Mouse (Mus musculus) stomach, embryonic 16.5 days (tissue): ENCODE data around the gene Galnt12. TPM values are rescaled to one million over a fixed set of nuclear protein-coding genes. Genes with fewer than 3 reads are reported as not detected.
"Not testable (repeated sequence)": the region's sequence is repeated elsewhere in the genome, so short reads cannot be mapped to it uniquely, and the experiment has no call there.

ENCODE experiments used
- ATAC-seq: fragments of 200-750 bp; cut with Nextera tagmentation; 2 replicates; pipeline ENCODE4 v1.8.0; 2017; ENCODE audit warnings: moderate number of reproducible peaks, moderate TSS enrichment; ENCODE audit not compliant: insufficient read depth, low FRiP score
- H3K27ac ChIP-seq: fragments of 300-500 bp; sonication (generic); 2 replicates; pipeline ENCODE4 v1.5.1; 2014; ENCODE audit warnings: low read length
- H3K27me3 ChIP-seq: fragments of 300-500 bp; sonication (generic); 2 replicates; pipeline ENCODE4 v1.6.1; 2014; ENCODE audit warnings: low read length, control low read depth, mixed read lengths; ENCODE audit not compliant: control insufficient read depth, insufficient read depth
- H3K36me3 ChIP-seq: fragments of 300-500 bp; sonication (generic); 2 replicates; pipeline ENCODE4 v1.6.1; 2014; ENCODE audit warnings: low read length; ENCODE audit not compliant: control insufficient read depth, insufficient read depth
- H3K4me1 ChIP-seq: fragments of 300-500 bp; sonication (generic); 2 replicates; pipeline ENCODE4 v1.6.1; 2014; ENCODE audit warnings: low read length, control low read depth, mixed read lengths; ENCODE audit not compliant: control insufficient read depth, insufficient read depth
- H3K4me2 ChIP-seq: fragments of 300-500 bp; sonication (generic); 2 replicates; pipeline ENCODE4 v1.6.1; 2014; ENCODE audit warnings: low read depth, low read length, mixed read lengths
- H3K4me3 ChIP-seq: fragments of 300-500 bp; sonication (generic); replicated peaks from 2 replicates; pipeline ENCODE4 v1.5.1; 2014; ENCODE audit warnings: mild to moderate bottlenecking, low read length
- H3K9ac ChIP-seq: fragments of 300-500 bp; sonication (generic); 2 replicates; pipeline ENCODE4 v1.6.1; 2014; ENCODE audit warnings: low read length
- H3K9me3 ChIP-seq: fragments of 300-500 bp; sonication (generic); replicated peaks from 2 replicates; pipeline ENCODE4 v1.6.1; 2016; ENCODE audit warnings: low read length, control low read depth; ENCODE audit not compliant: control insufficient read depth
- WGBS: fragments of 180-500 bp; shearing (Covaris S2); extraction: QIAGEN DNeasy Blood & Tissue Kit; methylation state at CpG from one replicate; pipeline ENCODE4 v1.1.7; 2014; 5-methylcytosine and 5-hydroxymethylcytosine counted together
- polyA plus RNA-seq: library from polyadenylated mRNA; unstranded; fragments of >200 nt; fragmentation: Nextera tagmentation; extraction: Ambion mirVana; gene quantifications from 2 replicates; pipeline ENCODE4 v1.2.1, GENCODE M21; 2015

Gene Galnt12
- polyA plus RNA-seq: 30.7 and 38.4 TPM in 2 replicates

DNA sequence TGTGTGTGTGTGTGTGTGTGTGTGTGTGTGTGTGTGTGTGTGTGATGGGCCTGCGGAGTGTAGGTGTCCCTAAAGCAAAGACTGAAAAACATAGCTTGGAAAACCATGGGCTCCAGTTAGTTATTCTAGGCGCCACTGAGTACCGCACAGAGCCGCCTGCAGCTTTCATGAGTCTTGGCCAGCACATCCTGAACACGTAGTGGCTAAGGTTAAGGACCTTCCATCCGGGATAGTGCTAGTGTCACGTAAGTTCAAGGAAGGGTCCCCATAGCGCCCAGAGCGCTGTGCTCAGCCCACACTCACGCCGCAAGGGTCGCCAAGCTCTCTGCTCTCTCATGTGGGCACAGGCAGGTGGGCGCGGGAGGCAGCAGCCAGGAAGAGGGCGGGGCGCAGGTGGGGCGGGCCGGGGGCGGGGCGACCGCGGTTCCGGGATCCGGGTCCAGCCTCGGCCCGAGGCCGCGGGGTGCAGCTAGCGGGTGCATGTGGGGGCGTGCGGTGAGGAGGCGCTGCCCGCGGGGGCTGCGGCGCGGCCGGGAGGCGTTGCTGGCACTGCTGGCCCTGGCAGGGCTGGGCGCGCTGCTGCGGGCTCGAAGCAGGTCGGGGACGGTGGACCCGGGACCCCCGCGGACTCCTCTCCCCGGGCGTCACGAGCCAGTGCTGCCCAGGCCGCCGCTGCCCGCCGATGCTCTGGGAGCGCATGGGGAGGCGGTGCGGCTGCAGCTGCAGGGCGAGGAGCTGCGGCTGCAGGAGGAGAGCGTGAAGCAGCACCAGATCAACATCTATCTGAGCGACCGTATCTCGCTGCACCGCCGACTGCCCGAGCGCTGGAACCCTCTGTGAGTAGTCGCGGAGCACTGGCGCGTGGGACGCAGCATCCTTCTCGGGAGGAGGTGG, at the start of gene Galnt12:
Galnt12 (plus strand) TSS at position 417 of the 894 bp plus-strand sequence.
- under 1% methylated on average over 72 of the region's 74 CpGs for WGBS
- Histone ChIP-seq H3K4me3 (peak within 1 kb of the TSS; percentile 74), H3K27ac (peak within 1 kb of the TSS; percentile 60), H3K36me3 (no peaks in the 10 kb centered on the region), H3K4me2 (peak within 1 kb of the TSS; percentile 98), H3K9ac (peak within 1 kb of the TSS; percentile 83), H3K27me3 (peaks cover 11% of the 10 kb centered on the region), H3K4me1 (peaks cover 8% of the 10 kb centered on the region), H3K9me3 (no peaks in the 10 kb centered on the region)
- peak; percentile 79; the same call in 1 of the 2 replicates for ATAC-seq

DNA sequence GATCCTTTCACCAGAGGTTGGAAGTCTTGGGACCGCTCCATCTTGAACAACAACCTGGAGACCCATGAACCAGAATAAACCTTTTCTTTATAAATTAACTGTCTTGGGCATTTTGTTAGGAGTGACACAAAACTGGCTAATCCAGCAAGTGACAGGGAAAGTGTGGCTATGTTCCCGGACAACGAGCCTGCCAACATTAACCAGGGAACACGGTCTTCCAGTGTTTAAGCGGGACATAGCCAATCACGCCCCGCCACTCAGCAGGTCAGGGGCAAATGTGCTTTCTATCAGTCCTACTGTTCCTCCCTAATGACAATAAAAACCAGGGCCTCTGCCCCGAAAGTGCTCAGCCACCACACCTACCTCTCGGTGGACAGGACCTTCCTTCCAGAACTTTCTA, 47.8 kb upstream of the Galnt12 start:
- Histone ChIP-seq H3K4me1 (no peaks in the 10 kb centered on the region), H3K36me3 (no peaks in the 10 kb centered on the region), H3K9ac (no peak overlapping the region), H3K4me3 (no peak overlapping the region), H3K27ac (no peak overlapping the region), H3K4me2 (no peak overlapping the region), H3K9me3 (no peaks in the 10 kb centered on the region), H3K27me3 (no peaks in the 10 kb centered on the region)
- ATAC-seq: no peak
- 86% methylated on average over 9 of the region's 9 CpGs for WGBS

DNA sequence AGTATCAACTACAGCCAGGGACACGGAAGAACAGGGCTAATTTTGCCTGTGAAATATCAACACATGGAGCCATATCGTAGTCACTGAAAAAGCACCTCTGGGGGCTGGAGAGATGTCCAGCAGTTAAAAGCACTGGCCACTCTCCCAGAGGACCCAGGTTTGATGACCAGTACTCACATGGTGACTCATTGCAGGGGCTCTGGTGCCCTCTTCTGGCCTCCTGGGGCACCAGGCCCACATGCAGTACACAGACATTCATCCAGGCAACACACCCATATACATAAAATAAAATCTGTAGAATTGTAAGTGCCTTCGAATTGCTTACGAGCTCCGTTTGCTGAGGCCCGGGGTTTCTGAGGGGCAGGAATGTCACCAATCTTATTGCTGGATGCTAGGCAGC, 44.7 kb upstream of the Galnt12 start:
- no peak overlapping the region for H3K27ac ChIP-seq
- no peaks in the 10 kb centered on the region for H3K36me3 ChIP-seq
- no peak for ATAC-seq
- H3K9ac ChIP-seq: no peak overlapping the region
- no peak overlapping the region for H3K4me2 ChIP-seq
- H3K4me1 ChIP-seq: peaks cover 6% of the 10 kb centered on the region
- 87% methylated on average over 6 of the region's 6 CpGs for WGBS
- H3K27me3 ChIP-seq: no peaks in the 10 kb centered on the region
- H3K4me3 ChIP-seq: no peak overlapping the region
- H3K9me3 ChIP-seq: no peaks in the 10 kb centered on the region

DNA sequence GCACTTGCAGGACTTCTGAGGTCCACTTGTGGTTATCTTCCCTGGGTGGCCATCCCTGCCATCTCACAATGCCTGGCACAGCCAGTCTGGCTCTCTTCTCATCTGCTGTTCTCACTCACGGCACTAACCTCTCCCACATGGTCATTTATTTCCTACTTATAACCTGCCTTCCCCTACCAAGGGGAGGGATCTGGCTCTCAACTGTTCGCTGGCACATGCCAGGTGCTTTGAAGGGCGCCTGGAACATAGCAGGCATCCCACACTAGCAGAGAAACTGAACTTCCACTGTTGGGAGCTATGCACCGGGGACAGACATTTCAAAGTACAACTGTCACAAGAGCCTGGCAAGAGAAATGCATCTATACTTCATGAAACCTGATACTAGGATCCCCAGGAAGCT, 43.9 kb upstream of the Galnt12 start:
- peaks cover 10% of the 10 kb centered on the region for H3K4me1 ChIP-seq
- no peak overlapping the region for H3K4me3 ChIP-seq
- WGBS: 72% methylated on average over 4 of the region's 4 CpGs
- H3K9ac ChIP-seq: no peak overlapping the region
- H3K9me3 ChIP-seq: no peaks in the 10 kb centered on the region
- H3K27ac ChIP-seq: no peak overlapping the region
- ATAC-seq: no peak
- H3K36me3 ChIP-seq: no peaks in the 10 kb centered on the region
- no peak overlapping the region for H3K4me2 ChIP-seq
- no peaks in the 10 kb centered on the region for H3K27me3 ChIP-seq

DNA sequence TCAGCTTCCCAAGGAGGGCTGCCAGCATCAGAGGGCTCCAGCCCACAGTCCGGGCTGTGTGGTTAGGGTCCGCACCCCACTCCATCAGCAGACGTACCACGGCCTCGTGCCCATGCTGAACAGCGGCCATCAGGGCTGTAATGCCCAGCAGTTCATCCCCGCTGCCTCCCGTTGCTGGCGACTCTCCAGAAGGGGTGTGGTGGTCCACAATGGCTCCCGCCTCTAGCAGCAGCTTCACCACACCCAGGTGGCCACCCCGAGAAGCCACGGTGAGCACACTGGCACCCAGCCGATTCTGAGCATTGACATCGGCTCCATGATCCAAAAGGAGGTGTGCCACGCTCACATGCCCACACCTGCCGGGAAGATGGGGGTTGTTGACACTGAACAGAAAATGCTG, 42.5 kb upstream of the Galnt12 start:
- Histone ChIP-seq H3K9me3 (no peaks in the 10 kb centered on the region), H3K36me3 (no peaks in the 10 kb centered on the region), H3K4me1 (peaks cover 10% of the 10 kb centered on the region), H3K27ac (no peak overlapping the region), H3K4me3 (no peak overlapping the region), H3K4me2 (no peak overlapping the region), H3K27me3 (no peaks in the 10 kb centered on the region), H3K9ac (no peak overlapping the region)
- ATAC-seq: no peak
- 85% methylated on average over 16 of the region's 16 CpGs for WGBS

DNA sequence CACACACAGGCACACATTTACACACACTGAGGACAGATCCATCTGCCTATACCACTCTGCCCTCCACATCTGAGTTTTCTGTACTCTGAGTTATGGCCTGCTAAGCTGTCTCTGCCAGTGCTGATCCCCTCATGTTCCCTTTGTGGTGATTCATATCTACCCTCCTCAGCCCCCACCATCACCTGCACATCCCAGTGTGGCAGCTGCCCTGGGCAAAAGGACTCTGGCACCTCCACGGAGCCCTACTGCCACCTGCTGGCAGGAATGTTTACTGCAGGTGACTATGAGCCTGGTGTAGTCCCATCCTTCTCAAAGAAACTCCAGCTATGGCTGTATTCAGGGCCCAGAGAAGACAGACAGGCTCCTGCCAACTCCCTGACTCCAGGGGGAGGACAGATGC, 41.5 kb upstream of the Galnt12 start:
- H3K4me3 ChIP-seq: no peak overlapping the region
- peaks cover 10% of the 10 kb centered on the region for H3K4me1 ChIP-seq
- no peak overlapping the region for H3K9ac ChIP-seq
- H3K27ac ChIP-seq: no peak overlapping the region
- WGBS: 7% methylated on average over 1 of the region's 1 CpGs
- H3K4me2 ChIP-seq: no peak overlapping the region
- H3K27me3 ChIP-seq: no peaks in the 10 kb centered on the region
- peak; percentile 15; the same call in 1 of the 2 replicates for ATAC-seq
- no peaks in the 10 kb centered on the region for H3K36me3 ChIP-seq
- H3K9me3 ChIP-seq: no peaks in the 10 kb centered on the region

DNA sequence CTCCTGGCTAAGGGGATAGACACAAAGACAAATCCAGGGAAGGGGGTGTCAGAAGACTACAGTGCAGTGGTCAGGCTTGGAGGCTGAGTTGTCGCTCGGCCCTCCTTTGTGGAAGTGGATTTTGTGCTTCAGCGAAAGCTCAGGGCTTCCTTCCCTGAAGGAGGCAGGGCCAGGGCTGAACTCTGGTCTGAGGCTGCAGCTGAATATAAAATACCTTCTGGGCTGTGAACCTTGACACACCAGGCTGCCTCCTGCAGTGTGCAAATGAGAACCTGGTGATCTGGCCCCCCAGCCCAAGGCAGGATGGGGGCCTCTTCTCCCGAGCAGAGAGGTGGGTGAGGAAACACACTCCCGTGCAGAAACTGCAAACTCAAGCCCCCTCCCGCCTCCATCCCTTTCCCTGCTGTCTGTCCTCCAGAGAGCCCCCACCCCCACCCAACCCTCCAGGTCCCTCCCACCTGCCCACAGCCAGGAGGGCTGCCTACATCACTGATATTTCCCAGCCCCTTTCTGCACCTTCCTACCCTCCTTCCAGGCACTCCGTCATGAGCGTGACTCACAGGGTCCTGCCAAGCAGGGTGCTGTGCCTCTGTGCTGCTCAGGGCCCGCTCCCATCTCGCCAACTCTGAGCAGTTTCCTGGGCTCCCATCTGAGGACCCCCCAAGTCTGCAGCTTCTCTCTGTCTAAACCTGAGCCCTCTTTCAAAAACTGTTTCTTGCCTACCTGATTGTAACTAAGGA, 40.9 kb upstream of the Galnt12 start:
- Histone ChIP-seq H3K4me1 (peaks cover 10% of the 10 kb centered on the region), H3K9ac (no peak overlapping the region), H3K4me3 (no peak overlapping the region), H3K36me3 (no peaks in the 10 kb centered on the region), H3K4me2 (no peak overlapping the region), H3K27me3 (no peaks in the 10 kb centered on the region), H3K27ac (no peak overlapping the region), H3K9me3 (no peaks in the 10 kb centered on the region)
- peak; percentile 51; the same call in 1 of the 2 replicates for ATAC-seq
- WGBS: 38% methylated on average over 10 of the region's 10 CpGs

DNA sequence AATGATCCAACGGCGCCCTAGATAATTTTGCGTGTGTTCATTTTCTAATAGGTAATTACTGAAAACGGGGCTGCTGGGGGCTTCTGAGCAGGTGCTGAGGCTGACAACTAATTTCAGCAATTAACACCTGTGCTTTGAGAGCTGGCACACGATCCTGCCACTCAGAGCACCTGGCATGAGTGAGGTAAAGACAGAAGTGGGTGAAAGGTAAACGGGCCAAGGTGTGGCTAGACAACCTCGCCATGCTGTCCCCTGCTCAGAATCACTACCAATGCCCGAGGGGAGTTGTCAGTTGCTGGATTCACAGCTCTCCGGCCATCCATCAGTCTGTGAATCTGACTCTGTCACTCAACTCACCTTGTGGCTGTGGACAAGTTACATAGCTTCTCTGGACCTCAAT, 39.8 kb upstream of the Galnt12 start:
- Histone ChIP-seq H3K27ac (no peak overlapping the region), H3K4me1 (peaks cover 14% of the 10 kb centered on the region), H3K36me3 (no peaks in the 10 kb centered on the region), H3K27me3 (no peaks in the 10 kb centered on the region), H3K9ac (no peak overlapping the region), H3K9me3 (no peaks in the 10 kb centered on the region), H3K4me2 (no peak overlapping the region), H3K4me3 (no peak overlapping the region)
- ATAC-seq: no peak
- WGBS: 53% methylated on average over 9 of the region's 9 CpGs

DNA sequence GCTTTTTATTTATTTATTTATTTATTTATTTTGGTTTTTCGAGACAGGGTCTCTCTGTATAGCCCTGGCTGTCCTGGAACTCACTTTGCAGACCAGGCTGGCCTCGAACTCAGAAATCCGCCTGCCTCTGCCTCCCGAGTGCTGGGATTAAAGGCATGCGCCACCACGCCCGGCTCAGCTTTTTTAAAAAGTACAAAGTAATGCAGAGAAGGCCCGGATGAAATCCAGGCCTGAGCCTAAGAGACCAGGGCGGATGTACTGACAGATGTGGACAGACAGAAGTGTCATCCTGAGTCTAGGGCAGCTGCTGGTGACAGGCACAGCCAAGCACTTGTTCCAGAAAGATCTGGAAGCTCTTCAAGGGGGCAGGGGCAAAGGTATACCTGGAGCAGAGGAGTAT, 36.5 kb upstream of the Galnt12 start:
- not testable (repeated sequence) for H3K36me3 ChIP-seq, ATAC-seq, H3K4me2 ChIP-seq, H3K9me3 ChIP-seq, H3K4me3 ChIP-seq, H3K9ac ChIP-seq, H3K27me3 ChIP-seq, H3K27ac ChIP-seq
- WGBS: 97% methylated on average over 8 of the region's 9 CpGs
- H3K4me1 ChIP-seq: peaks cover 18% of the 10 kb centered on the region
